Mouse (Mus musculus): ENCODE measurements around the gene Rabif.

GRCm38 (mm10) chr1:134525015-134525414 lies 30.6 kb downstream of the Rabif start:
- TF ChIP-seq CTCF (IDR thresholded peaks at IDR 0.05; ENCODE audit: extremely low read depth, insufficient read depth, low read length) (no peak), POLR2A (IDR thresholded peaks at IDR 0.05; ENCODE audit: extremely low read depth, insufficient read depth, low read length) (no peak)

Measured in cortical plate, adult 2 months (tissue).